8 mouse cellular contexts compared by ENCODE assay signal in genomic region chr5:143404148-143404930, GRCm38 (mm10). TPM values are rescaled to one million over a fixed set of nuclear protein-coding genes. Genes with fewer than 3 reads are reported as not detected.
DNase-seq lines count a peak whose midpoint lies in the region; ATAC-seq and TF ChIP-seq lines count a peak whose summit lies in the region.

No protein-coding gene starts in this region.

- peak overlapping the region; percentile 87 to 97 for H3K4me3 ChIP-seq in ES-E14 (ENCODE audit: insufficient read depth in 1 of 2, low read depth in 1 of 2, low read length in 2 of 2, poor library complexity in 1 of 2, severe bottlenecking in 1 of 2)
- peak overlapping the region; percentile 97 for H3K4me3 ChIP-seq in forebrain, embryonic 11.5 days (ENCODE audit: low read depth, low read length)

- no peaks in the 10 kb centered on the region for H3K9me3 ChIP-seq in ES-E14 (ENCODE audit: control insufficient read depth, insufficient read depth, low read depth, low read length)
- H3K9me3 ChIP-seq in forebrain, embryonic 11.5 days (ENCODE audit: control insufficient read depth, low read length) = no peaks in the 10 kb centered on the region

- no peak overlapping the region for H3K27ac ChIP-seq in ES-E14 (ENCODE audit: insufficient read depth, low read depth, low read length, poor library complexity, severe bottlenecking)
- H3K27ac ChIP-seq in forebrain, embryonic 11.5 days (ENCODE audit: low read depth, low read length) = peak overlapping the region; percentile 53

- H3K4me2 ChIP-seq in forebrain, embryonic 11.5 days (ENCODE audit: low read depth, low read length, severe bottlenecking) = peak overlapping the region; percentile 79

- H3K9ac ChIP-seq in ES-E14 (ENCODE audit: insufficient read depth, low read depth, low read length, poor library complexity, severe bottlenecking) = peak overlapping the region; percentile 93
- peak overlapping the region; percentile 93 for H3K9ac ChIP-seq in forebrain, embryonic 11.5 days (ENCODE audit: low read length)

- peak; percentile 31 for DNase-seq in cerebellum, adult 9-10 months
- no peak for DNase-seq in cerebellum, postnatal 25 days
- DNase-seq in ES-E14 (ENCODE audit: low read depth, low spot score) = no peak
- peak; percentile 62 for DNase-seq in forebrain, embryonic 11.5 days (ENCODE audit: low spot score)
- DNase-seq in kidney, adult 18-20 months = peak; percentile 11
- peak; percentile 9 for DNase-seq in lung, postnatal 36 days
- DNase-seq in yolk sac, embryonic 10.5 days (ENCODE audit: low spot score) = no peak
- no peak for DNase-seq in T-cell, adult 2 months (ENCODE audit: low spot score)

- 7% methylated on average over 34 of the region's 34 CpGs for WGBS in forebrain, embryonic 11.5 days

- in situ Hi-C loops in ES-E14 (cut with MboI; ENCODE audit: low sequenced_read_pairs in 2 of 2, unreplicated experiment in 2 of 2) = no loop called here

- H3K4me1 ChIP-seq in ES-E14 (ENCODE audit: control insufficient read depth in 2 of 2, insufficient read depth in 2 of 2, low read length in 2 of 2, poor library complexity in 1 of 2) = peaks cover 0 to 2% of the 10 kb centered on the region in 2 experiments; a peak in 1 of 4 replicates
- H3K4me1 ChIP-seq in forebrain, embryonic 11.5 days (replicated peaks; ENCODE audit: control insufficient read depth, insufficient read depth, low read length) = peaks cover 4% of the 10 kb centered on the region; the same call in 1 of the 2 replicates

- peak; percentile 37; the same call in 1 of the 2 replicates for ATAC-seq in forebrain, embryonic 11.5 days (replicated peaks; ENCODE audit: low FRiP score)

- H3K36me3 ChIP-seq in ES-E14 (ENCODE audit: control insufficient read depth, insufficient read depth, low read length, poor library complexity, severe bottlenecking) = peaks cover 2% of the 10 kb centered on the region; the same call in 1 of the 2 replicates
- H3K36me3 ChIP-seq in forebrain, embryonic 11.5 days (ENCODE audit: control insufficient read depth, insufficient read depth, low read length) = no peaks in the 10 kb centered on the region; the same call in 1 of the 2 replicates

- no peaks in the 10 kb centered on the region for H3K27me3 ChIP-seq in forebrain, embryonic 11.5 days (ENCODE audit: control insufficient read depth, insufficient read depth, low read length)

TF ChIP-seq in ES-E14, 5 proteins besides CTCF, POLR2A, EP300 and RAD21:
- no peak for TF ChIP-seq MAFK (IDR thresholded peaks at IDR 0.05; ENCODE audit: insufficient read depth, low read depth, low read length)
- no peak for TF ChIP-seq ZNF384 (IDR thresholded peaks at IDR 0.05; ENCODE audit: low read depth, low read length)
- no peak for TF ChIP-seq CHD2 (IDR thresholded peaks at IDR 0.05; ENCODE audit: low read depth, low read length)
- TF ChIP-seq HCFC1 (IDR thresholded peaks at IDR 0.05; ENCODE audit: borderline replicate concordance, insufficient read depth, low read length) = no peak
- TF ChIP-seq ZC3H11A (IDR thresholded peaks at IDR 0.05; ENCODE audit: borderline replicate concordance, low read depth, low read length) = no peak

RNA-seq across cellular contexts. Expression of gene Kdelr2, which starts 0.7 kb away (rescaled TPM):
- total RNA-seq in ES-E14 (2012; rRNA removed) = 172 and 184 TPM in 2 replicates
- 190 and 196 TPM in 2 replicates for polyA plus RNA-seq in forebrain, embryonic 11.5 days (2014; fragmentation: Nextera tagmentation; extraction: Ambion mirVana)

RNA-seq across cellular contexts. Expression of gene Grid2ip, which starts 47.2 kb away (rescaled TPM):
- 0.16 and 0.58 TPM in 2 replicates for total RNA-seq in ES-E14 (2012; rRNA removed)
- polyA plus RNA-seq in forebrain, embryonic 11.5 days (2014; fragmentation: Nextera tagmentation; extraction: Ambion mirVana) = 0.31 and 0.64 TPM in 2 replicates

Comparison
In these comparisons a context has a peak if more than half of its experiments do, and no peak if none do; other contexts are left out.
1. DNase-seq: peak in cerebellum, adult 9-10 months (single experiment), forebrain, embryonic 11.5 days (single experiment), kidney, adult 18-20 months (single experiment) and lung, postnatal 36 days (single experiment); none in cerebellum, postnatal 25 days (0 of 2), ES-E14 (single experiment), yolk sac, embryonic 10.5 days (single experiment) and T-cell, adult 2 months (single experiment).